Mouse (Mus musculus) lung, adult 2 months (tissue): ENCODE data around the gene Tbce.

ENCODE experiments used
- CTCF ChIP-seq: fragments of 200-500 bp; IDR thresholded peaks from 2 replicates; pipeline ENCODE4 v1.5.1; 2011; ENCODE audit warnings: mild to moderate bottlenecking, low read length, control low read depth; ENCODE audit not compliant: insufficient read depth
- POLR2A ChIP-seq: fragments of 200-500 bp; IDR thresholded peaks from 2 replicates; pipeline ENCODE4 v1.6.1; 2011; ENCODE audit warnings: low read depth, mild to moderate bottlenecking, control low read depth, low read length, borderline replicate concordance; ENCODE audit errors: extremely low read depth

GRCm38 (mm10) chr13:14038911-14039291 lies 537 bp downstream of the Tbce start:
- no peak for TF ChIP-seq CTCF
- TF ChIP-seq POLR2A: no peak
